Mouse (Mus musculus): ENCODE data around the gene Pvalb. TPM values are rescaled to one million over a fixed set of nuclear protein-coding genes. Genes with fewer than 3 reads are reported as not detected.

The Pvalb gene
- polyA plus RNA-seq (2011; ENCODE audit: insufficient read length, low read depth, missing spikeins) = not detected in 2 replicates

GRCm38 (mm10) chr15:78206312-78206711 lies at the start of gene Pvalb:
Gene Pvalb (minus strand): TSS chr15:78206400.
- no peak for TF ChIP-seq CTCF (IDR thresholded peaks at IDR 0.05; ENCODE audit: borderline replicate concordance, insufficient read depth, low read length)
- no peak for TF ChIP-seq POLR2A (IDR thresholded peaks at IDR 0.05; ENCODE audit: low read depth, low read length)
- H3K4me1 ChIP-seq (ENCODE audit: control insufficient read depth, insufficient read depth, low read length) = no peaks in the 10 kb centered on the region
- no peak within 1 kb of the TSS for H3K27ac ChIP-seq (ENCODE audit: insufficient read depth, low read length)
- no peak within 1 kb of the TSS for H3K4me3 ChIP-seq (ENCODE audit: insufficient read depth, low read length)

GRCm38 (mm10) chr15:78254751-78255150 lies 48.6 kb upstream of the Pvalb start:
- Histone ChIP-seq H3K27ac (ENCODE audit: insufficient read depth, low read length) (no peak overlapping the region), H3K4me1 (ENCODE audit: control insufficient read depth, insufficient read depth, low read length) (no peaks in the 10 kb centered on the region), H3K4me3 (ENCODE audit: insufficient read depth, low read length) (no peak overlapping the region)
- TF ChIP-seq POLR2A (IDR thresholded peaks at IDR 0.05; ENCODE audit: low read depth, low read length) (no peak), CTCF (IDR thresholded peaks at IDR 0.05; ENCODE audit: borderline replicate concordance, insufficient read depth, low read length) (no peak)

- Histone ChIP-seq H3K4me1 (ENCODE audit: control insufficient read depth, insufficient read depth, low read length) (no peaks in the 10 kb centered on the region), H3K4me3 (ENCODE audit: insufficient read depth, low read length) (no peak overlapping the region), H3K27ac (ENCODE audit: insufficient read depth, low read length) (no peak overlapping the region)
- TF ChIP-seq CTCF (IDR thresholded peaks at IDR 0.05; ENCODE audit: borderline replicate concordance, insufficient read depth, low read length) (no peak), POLR2A (IDR thresholded peaks at IDR 0.05; ENCODE audit: low read depth, low read length) (no peak)
Observed at GRCm38 (mm10) chr15:78248410-78248809, 42.2 kb upstream of the Pvalb start.

- Histone ChIP-seq H3K4me1 (ENCODE audit: control insufficient read depth, insufficient read depth, low read length) (no peaks in the 10 kb centered on the region), H3K4me3 (ENCODE audit: insufficient read depth, low read length) (no peak overlapping the region), H3K27ac (ENCODE audit: insufficient read depth, low read length) (no peak overlapping the region)
- TF ChIP-seq POLR2A (IDR thresholded peaks at IDR 0.05; ENCODE audit: low read depth, low read length) (no peak), CTCF (IDR thresholded peaks at IDR 0.05; ENCODE audit: borderline replicate concordance, insufficient read depth, low read length) (no peak)
Observed at GRCm38 (mm10) chr15:78247659-78248058, 41.5 kb upstream of the Pvalb start.

GRCm38 (mm10) chr15:78246143-78247116 lies 40.2 kb upstream of the Pvalb start:
- H3K4me3 ChIP-seq (ENCODE audit: insufficient read depth, low read length) = no peak overlapping the region
- no peaks in the 10 kb centered on the region for H3K4me1 ChIP-seq (ENCODE audit: control insufficient read depth, insufficient read depth, low read length)
- TF ChIP-seq POLR2A (IDR thresholded peaks at IDR 0.05; ENCODE audit: low read depth, low read length) (no peak), CTCF (IDR thresholded peaks at IDR 0.05; ENCODE audit: borderline replicate concordance, insufficient read depth, low read length) (no peak)
- no peak overlapping the region for H3K27ac ChIP-seq (ENCODE audit: insufficient read depth, low read length)

- Histone ChIP-seq H3K4me3 (ENCODE audit: insufficient read depth, low read length) (no peak within 1 kb of the TSS), H3K4me1 (ENCODE audit: control insufficient read depth, insufficient read depth, low read length) (no peaks in the 10 kb centered on the region), H3K27ac (ENCODE audit: insufficient read depth, low read length) (no peak within 1 kb of the TSS)
- TF ChIP-seq POLR2A (IDR thresholded peaks at IDR 0.05; ENCODE audit: low read depth, low read length) = no peak
- no peak for TF ChIP-seq CTCF (IDR thresholded peaks at IDR 0.05; ENCODE audit: borderline replicate concordance, insufficient read depth, low read length)
Observed at GRCm38 (mm10) chr15:78244695-78245492, 38.7 kb upstream of the Pvalb start, which contains the start of gene Ncf4. Gene Ncf4 (plus strand): TSS chr15:78244801.

- no peak for TF ChIP-seq POLR2A (IDR thresholded peaks at IDR 0.05; ENCODE audit: low read depth, low read length)
- TF ChIP-seq CTCF (IDR thresholded peaks at IDR 0.05; ENCODE audit: borderline replicate concordance, insufficient read depth, low read length) = no peak
- no peaks in the 10 kb centered on the region for H3K4me1 ChIP-seq (ENCODE audit: control insufficient read depth, insufficient read depth, low read length)
- H3K4me3 ChIP-seq (ENCODE audit: insufficient read depth, low read length) = no peak overlapping the region
- no peak overlapping the region for H3K27ac ChIP-seq (ENCODE audit: insufficient read depth, low read length)
Observed at GRCm38 (mm10) chr15:78243774-78244173, 37.6 kb upstream of the Pvalb start.

- TF ChIP-seq POLR2A (IDR thresholded peaks at IDR 0.05; ENCODE audit: low read depth, low read length) (no peak), CTCF (IDR thresholded peaks at IDR 0.05; ENCODE audit: borderline replicate concordance, insufficient read depth, low read length) (no peak)
- no peaks in the 10 kb centered on the region for H3K4me1 ChIP-seq (ENCODE audit: control insufficient read depth, insufficient read depth, low read length)
- no peak overlapping the region for H3K27ac ChIP-seq (ENCODE audit: insufficient read depth, low read length)
- no peak overlapping the region for H3K4me3 ChIP-seq (ENCODE audit: insufficient read depth, low read length)
Observed at GRCm38 (mm10) chr15:78243061-78243460, 36.9 kb upstream of the Pvalb start.

GRCm38 (mm10) chr15:78241335-78241734 lies 35.1 kb upstream of the Pvalb start:
- no peak overlapping the region for H3K4me3 ChIP-seq (ENCODE audit: insufficient read depth, low read length)
- no peak overlapping the region for H3K27ac ChIP-seq (ENCODE audit: insufficient read depth, low read length)
- no peaks in the 10 kb centered on the region for H3K4me1 ChIP-seq (ENCODE audit: control insufficient read depth, insufficient read depth, low read length)
- no peak for TF ChIP-seq POLR2A (IDR thresholded peaks at IDR 0.05; ENCODE audit: low read depth, low read length)
- no peak for TF ChIP-seq CTCF (IDR thresholded peaks at IDR 0.05; ENCODE audit: borderline replicate concordance, insufficient read depth, low read length)

Measured in embryonic fibroblast, embryonic 13.5 days (primary cell).